Mouse (Mus musculus): ENCODE data around the gene Pcif1. TPM values are rescaled to one million over a fixed set of nuclear protein-coding genes. Genes with fewer than 3 reads are reported as not detected.
A peak's percentile ranks its signal among the peaks of the same experiment; 100 is the strongest.
"Not testable (repeated sequence)": the region's sequence is repeated elsewhere in the genome, so short reads cannot be mapped to it uniquely, and the experiment has no call there.

Pcif1 gene
- polyA plus RNA-seq, 1 experiment from 2014 or later = 71.3 TPM

- Histone ChIP-seq H3K9ac (replicated peaks; ENCODE audit: low read depth) (no peak overlapping the region), H3K4me2 (replicated peaks; ENCODE audit: low read depth, low read length) (no peak overlapping the region), H3K4me1 (ENCODE audit: insufficient read depth, low read depth, low read length) (0 out of 2 replicates have a peak, but pooled peaks cover 3% of the 10 kb centered on the region), H3K36me3 (ENCODE audit: insufficient read depth, low read length) (no peaks in the 10 kb centered on the region), H3K27me3 (replicated peaks; ENCODE audit: insufficient read depth, low read length) (no peaks in the 10 kb centered on the region), H3K27ac (ENCODE audit: low read length) (peak overlapping the region; percentile 77), H3K9me3 (ENCODE audit: low read length) (no peaks in the 10 kb centered on the region), H3K4me3 (ENCODE audit: low read depth, low read length) (no peak overlapping the region)
- DNase-seq (ENCODE audit: low spot score) (peak; percentile 79), ATAC-seq (peak; percentile 70)
- WGBS = 14% methylated on average over 1 of the region's 1 CpGs
- TF ChIP-seq EP300 (IDR thresholded peaks at IDR 0.05) (peak; percentile 98), CTCF (IDR thresholded peaks at IDR 0.05) (no peak)
Observed at GRCm38 (mm10) chr2:164874239-164874769, 4.8 kb upstream of the Pcif1 start.

DNA sequence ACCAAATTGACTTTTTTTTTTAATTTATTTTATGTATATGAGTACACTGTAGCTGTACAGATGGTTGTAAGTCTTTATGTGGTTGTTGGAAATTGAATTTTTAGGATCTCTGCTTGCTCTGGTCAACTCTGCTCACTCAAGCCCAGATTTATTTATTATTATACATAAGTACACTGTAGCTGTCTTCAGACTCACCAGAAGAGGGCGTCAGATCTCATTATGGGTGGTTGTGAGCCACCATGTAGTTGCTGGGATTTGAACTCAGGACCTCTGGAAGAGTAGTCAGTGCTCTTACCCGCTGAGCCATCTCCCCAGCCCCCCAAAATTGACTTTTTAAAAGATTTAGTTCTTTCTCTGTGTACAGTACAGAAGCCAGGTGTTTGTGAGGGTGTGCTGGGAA lies 3.5 kb upstream of the Pcif1 start:
- H3K4me1 ChIP-seq (ENCODE audit: insufficient read depth, low read depth, low read length); H3K9me3 ChIP-seq (ENCODE audit: low read length); H3K4me3 ChIP-seq (ENCODE audit: low read depth, low read length); H3K36me3 ChIP-seq (ENCODE audit: insufficient read depth, low read length); H3K4me2 ChIP-seq (replicated peaks; ENCODE audit: low read depth, low read length); ATAC-seq; DNase-seq (ENCODE audit: low spot score); H3K9ac ChIP-seq (replicated peaks; ENCODE audit: low read depth); H3K27me3 ChIP-seq (replicated peaks; ENCODE audit: insufficient read depth, low read length): not testable (repeated sequence)
- 50% methylated on average over 2 of the region's 2 CpGs for WGBS
- TF ChIP-seq CTCF (IDR thresholded peaks at IDR 0.05) = 0 out of 2 replicates have a peak, but pooled peaks have one; percentile 13
- 0 out of 2 replicates have a peak overlapping the region, but pooled peaks have one; percentile 3 for H3K27ac ChIP-seq (ENCODE audit: low read length)

DNA sequence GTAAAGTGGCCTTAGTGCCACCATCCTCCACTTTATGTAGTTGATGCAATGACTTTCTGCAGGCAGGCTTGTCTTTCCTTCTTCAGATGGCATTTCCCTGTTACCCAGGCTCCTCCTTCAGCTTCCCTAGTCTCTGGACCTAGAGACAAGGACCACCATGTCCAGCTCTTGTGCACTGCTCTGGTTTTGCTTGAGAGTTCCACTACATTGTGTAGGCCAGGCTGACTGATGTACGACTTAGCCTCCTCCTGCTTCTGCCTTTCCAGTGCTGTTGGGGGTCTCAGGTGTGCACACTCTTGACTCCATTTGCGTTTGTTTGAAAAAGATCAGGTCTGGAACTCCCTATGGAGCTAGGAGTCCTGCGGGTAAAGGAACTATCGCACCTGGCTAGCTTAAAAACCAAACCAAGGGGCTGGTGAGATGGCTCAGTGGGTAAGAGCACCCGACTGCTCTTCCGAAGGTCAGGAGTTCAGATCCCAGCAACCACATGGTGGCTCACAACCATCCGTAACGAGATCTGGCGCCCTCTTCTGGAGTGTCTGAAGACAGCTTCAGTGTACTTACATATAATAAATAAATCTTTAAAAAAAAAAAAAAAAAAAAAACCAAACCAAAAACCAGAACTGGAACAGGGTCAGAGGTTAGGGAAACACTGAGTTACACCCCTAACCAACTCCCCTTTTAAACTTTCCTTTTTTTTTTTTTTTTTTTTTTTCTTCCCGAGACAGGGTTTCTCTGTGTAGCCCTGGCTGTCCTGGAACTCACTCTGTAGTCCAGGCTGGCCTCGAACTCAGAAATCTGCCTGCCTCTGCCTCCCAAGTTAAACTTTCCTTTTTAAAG lies 1.5 kb upstream of the Pcif1 start:
- not testable (repeated sequence) for H3K9me3 ChIP-seq (ENCODE audit: low read length); H3K9ac ChIP-seq (replicated peaks; ENCODE audit: low read depth); H3K36me3 ChIP-seq (ENCODE audit: insufficient read depth, low read length); H3K4me3 ChIP-seq (ENCODE audit: low read depth, low read length); ATAC-seq; H3K27me3 ChIP-seq (replicated peaks; ENCODE audit: insufficient read depth, low read length); H3K4me1 ChIP-seq (ENCODE audit: insufficient read depth, low read depth, low read length); H3K27ac ChIP-seq (ENCODE audit: low read length); DNase-seq (ENCODE audit: low spot score)
- WGBS = 65% methylated on average over 11 of the region's 11 CpGs
- H3K4me2 ChIP-seq (replicated peaks; ENCODE audit: low read depth, low read length) = peak overlapping the region; percentile 69

GRCm38 (mm10) chr2:164878509-164879227 lies 436 bp upstream of the Pcif1 start:
- Histone ChIP-seq H3K4me3 (ENCODE audit: low read depth, low read length) (peak overlapping the region; percentile 100), H3K27ac (ENCODE audit: low read length) (peak overlapping the region; percentile 100), H3K9me3 (ENCODE audit: low read length) (no peaks in the 10 kb centered on the region), H3K36me3 (ENCODE audit: insufficient read depth, low read length) (peaks cover 7% of the 10 kb centered on the region; the same call in 1 of the 2 replicates), H3K27me3 (replicated peaks; ENCODE audit: insufficient read depth, low read length) (no peaks in the 10 kb centered on the region), H3K9ac (replicated peaks; ENCODE audit: low read depth) (peak overlapping the region; percentile 100), H3K4me1 (ENCODE audit: insufficient read depth, low read depth, low read length) (0 out of 2 replicates have a peak, but pooled peaks cover 8% of the 10 kb centered on the region), H3K4me2 (replicated peaks; ENCODE audit: low read depth, low read length) (peak overlapping the region; percentile 69)
- ATAC-seq (peak; percentile 25), DNase-seq (ENCODE audit: low spot score) (peak; percentile 91)
- TF ChIP-seq CTCF (IDR thresholded peaks at IDR 0.05) (peak; percentile 53), EP300 (IDR thresholded peaks at IDR 0.05) (no peak)
- WGBS = under 1% methylated on average over 28 of the region's 28 CpGs

GRCm38 (mm10) chr2:164879568-164880277 lies 619 bp downstream of the Pcif1 start:
- peak; percentile 90 for ATAC-seq
- peak overlapping the region; percentile 69 for H3K4me2 ChIP-seq (replicated peaks; ENCODE audit: low read depth, low read length)

More at GRCm38 (mm10) chr2:164879568-164880277, 619 bp downstream of the Pcif1 start:
- H3K9me3 ChIP-seq (ENCODE audit: low read length) = no peaks in the 10 kb centered on the region
- H3K4me3 ChIP-seq (ENCODE audit: low read depth, low read length) = peak overlapping the region; percentile 100
- H3K9ac ChIP-seq (replicated peaks; ENCODE audit: low read depth) = peak overlapping the region; percentile 100
- peaks cover 13% of the 10 kb centered on the region for H3K36me3 ChIP-seq (ENCODE audit: insufficient read depth, low read length)
- TF ChIP-seq CTCF (IDR thresholded peaks at IDR 0.05) = no peak
- no peak for TF ChIP-seq EP300 (IDR thresholded peaks at IDR 0.05)
- no peaks in the 10 kb centered on the region for H3K27me3 ChIP-seq (replicated peaks; ENCODE audit: insufficient read depth, low read length)
- DNase-seq (ENCODE audit: low spot score) = peak; percentile 98
- WGBS = under 1% methylated on average over 35 of the region's 72 CpGs
- H3K4me1 ChIP-seq (ENCODE audit: insufficient read depth, low read depth, low read length) = 0 out of 2 replicates have a peak, but pooled peaks cover 5% of the 10 kb centered on the region
- peak overlapping the region; percentile 100 for H3K27ac ChIP-seq (ENCODE audit: low read length)

All from lung, postnatal 0 days (tissue).